13 mouse cellular contexts compared by ENCODE assay signal in genomic region chr9:87341438-87341837, GRCm38 (mm10).
"Had no signal": no experiment of that assay in that cellular context is flagged by ENCODE, and none has a peak within 500 bp of the region (broad histone marks: within the 10 kb centered on the region; RNA-seq: fewer than 3 reads in every experiment).

No protein-coding gene starts in this region.

- H3K4me3 ChIP-seq: intestine, embryonic 15.5 days; left cerebral cortex, adult 2 months; limb, embryonic 10.5 days; liver, embryonic 15.5 days; lung, embryonic 15.5 days; megakaryocyte, embryonic 14.5 days; midbrain, embryonic 15.5 days; neural tube, embryonic 12.5 days had no signal

- H3K27me3 ChIP-seq: intestine, embryonic 15.5 days; liver, embryonic 15.5 days; lung, embryonic 15.5 days; megakaryocyte, embryonic 14.5 days; midbrain, embryonic 15.5 days; neural tube, embryonic 12.5 days had no signal

- DNase-seq: kidney, postnatal 10 days; retina, postnatal 1 day; right cerebral cortex, postnatal 4 days; spleen, adult 18-20 months had no signal

- H3K4me1 ChIP-seq: intestine, embryonic 15.5 days; liver, embryonic 15.5 days; lung, embryonic 15.5 days; megakaryocyte, embryonic 14.5 days; midbrain, embryonic 15.5 days; neural tube, embryonic 12.5 days had no signal

- H3K27ac ChIP-seq: intestine, embryonic 15.5 days; left cerebral cortex, adult 2 months; limb, embryonic 10.5 days; liver, embryonic 15.5 days; lung, embryonic 15.5 days; macrophage; midbrain, embryonic 15.5 days; neural tube, embryonic 12.5 days had no signal

- H3K36me3 ChIP-seq: intestine, embryonic 15.5 days; limb, embryonic 10.5 days; liver, embryonic 15.5 days; lung, embryonic 15.5 days; midbrain, embryonic 15.5 days; neural tube, embryonic 12.5 days had no signal
